Mouse (Mus musculus) ES-Bruce4 (cell line): ENCODE measurements at regions not wholly inside any gene's neighbourhood (a gene's known extent, or its start where the extent isn't known, plus 50 kb on each side); places are given as distances from the start of the nearest gene placed in this dataset.

Source experiments
- EP300 ChIP-seq: IDR thresholded peaks from 2 replicates; pipeline ENCODE4 v1.6.1; 2011; ENCODE audit warnings: low read depth, low read length; ENCODE audit not compliant: insufficient read depth
- POLR2A ChIP-seq: IDR thresholded peaks from one replicate; pipeline ENCODE4 v1.8.1; 2011; ENCODE audit warnings: low read length; ENCODE audit not compliant: insufficient read depth

GRCm38 (mm10) chr4:55726081-55726480 is 193.8 kb upstream of the Klf4 start:
- TF ChIP-seq EP300, result no peak
- no peak for TF ChIP-seq POLR2A
